Mouse (Mus musculus) right cerebral cortex, adult 2 months (tissue): ENCODE results near the gene Ace.
"Not testable (repeated sequence)": the region's sequence is repeated elsewhere in the genome, so short reads cannot be mapped to it uniquely, and the experiment has no call there.

Experiments
- DNase-seq, 2 experiments: peaks; one replicate each; pipeline ENCODE4 v3.0.0; 2021 to 2022; ENCODE audit warnings: low spot score in 2 of 2

Gene Ace

GRCm38 (mm10) chr11:105994375-105994774, 26.6 kb downstream of the Ace start, which contains the start of gene Ace3:
Gene Ace3, plus strand, starts transcription at chr11:105994675.
- no peak for DNase-seq

GRCm38 (mm10) chr11:106000062-106000461, 32.3 kb downstream of the Ace start:
- DNase-seq, result no peak

DNA sequence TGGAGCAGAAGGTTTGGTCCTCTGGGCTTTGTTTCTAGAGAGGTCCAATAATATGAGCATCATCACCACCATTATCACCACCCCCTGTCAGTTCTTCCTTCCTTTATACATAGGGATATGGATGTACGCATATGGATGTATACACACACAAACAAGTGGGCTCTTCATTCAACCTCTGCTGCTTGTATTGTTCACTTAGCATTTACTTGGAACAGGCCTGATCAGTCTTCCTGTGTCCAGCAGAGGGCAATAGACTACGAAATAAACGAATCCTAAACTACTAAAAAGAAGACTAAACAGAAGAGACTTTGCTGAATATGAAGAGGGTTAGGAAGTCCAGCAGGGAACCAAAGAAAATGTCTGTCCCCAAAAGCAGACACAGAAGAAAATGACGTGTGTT, 34.0 kb downstream of the Ace start:
- DNase-seq, result peak; percentile 19 to 53

DNA sequence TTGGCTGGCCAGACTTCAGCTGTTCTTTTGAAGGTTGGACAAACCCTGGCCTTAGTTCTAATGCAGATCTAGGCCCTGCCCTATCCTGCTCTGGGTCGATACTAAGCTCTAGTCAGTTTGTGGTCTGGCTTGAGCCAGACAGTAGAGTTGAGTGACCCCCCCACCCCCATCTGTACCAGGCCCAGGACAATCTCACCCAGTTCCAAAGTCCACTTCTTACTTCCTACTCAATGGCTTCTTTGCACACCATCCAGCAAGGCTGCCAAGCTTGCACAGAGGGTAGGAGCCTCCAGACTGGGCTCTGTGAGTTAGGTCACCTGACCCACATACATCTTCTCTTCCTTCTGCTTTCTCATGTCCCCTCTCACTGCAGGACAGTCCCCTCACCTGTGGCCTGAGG, 36.8 kb downstream of the Ace start:
- DNase-seq, result no peak

- no peak for DNase-seq
Observed at GRCm38 (mm10) chr11:106005970-106006369, 38.2 kb downstream of the Ace start.

GRCm38 (mm10) chr11:106007821-106008220, 40.1 kb downstream of the Ace start, which contains the start of gene Kcnh6:
Gene Kcnh6, plus strand, starts transcription at chr11:106008124.
- no peak for DNase-seq

- no peak for DNase-seq
Observed at GRCm38 (mm10) chr11:106012711-106013110, 45.0 kb downstream of the Ace start.

GRCm38 (mm10) chr11:106013556-106014225, 45.9 kb downstream of the Ace start:
- DNase-seq, result peak in 1 of 2 experiments; percentile 47

GRCm38 (mm10) chr11:106016440-106016839, 48.7 kb downstream of the Ace start:
- peak in 1 of 2 experiments; percentile 28 for DNase-seq

DNA sequence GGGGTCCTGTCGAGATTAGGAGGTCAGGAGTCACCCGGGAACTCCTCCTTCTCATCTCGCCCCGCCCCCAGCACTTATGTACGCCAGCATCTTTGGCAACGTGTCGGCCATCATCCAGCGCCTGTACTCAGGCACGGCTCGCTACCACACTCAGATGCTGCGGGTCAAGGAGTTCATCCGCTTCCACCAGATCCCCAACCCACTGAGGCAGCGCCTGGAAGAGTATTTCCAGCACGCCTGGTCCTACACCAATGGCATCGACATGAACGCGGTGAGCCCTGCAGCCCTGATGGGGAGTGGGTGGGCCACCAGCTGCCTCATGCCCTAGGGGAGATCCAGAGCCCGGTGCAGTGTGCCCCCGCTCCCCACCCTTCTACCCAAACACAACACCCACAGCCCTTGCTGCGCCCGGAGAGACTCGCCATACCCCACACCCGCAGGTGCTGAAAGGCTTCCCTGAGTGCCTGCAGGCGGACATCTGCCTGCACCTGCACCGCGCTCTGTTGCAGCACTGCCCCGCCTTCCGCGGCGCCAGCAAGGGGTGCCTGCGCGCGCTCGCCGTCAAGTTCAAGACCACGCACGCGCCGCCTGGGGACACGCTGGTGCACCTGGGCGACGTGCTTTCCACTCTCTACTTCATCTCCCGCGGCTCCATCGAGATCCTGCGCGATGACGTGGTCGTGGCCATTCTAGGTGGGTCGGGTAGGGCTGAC, 52.5 kb downstream of the Ace start:
- peak; percentile 61 to 65 for DNase-seq

DNA sequence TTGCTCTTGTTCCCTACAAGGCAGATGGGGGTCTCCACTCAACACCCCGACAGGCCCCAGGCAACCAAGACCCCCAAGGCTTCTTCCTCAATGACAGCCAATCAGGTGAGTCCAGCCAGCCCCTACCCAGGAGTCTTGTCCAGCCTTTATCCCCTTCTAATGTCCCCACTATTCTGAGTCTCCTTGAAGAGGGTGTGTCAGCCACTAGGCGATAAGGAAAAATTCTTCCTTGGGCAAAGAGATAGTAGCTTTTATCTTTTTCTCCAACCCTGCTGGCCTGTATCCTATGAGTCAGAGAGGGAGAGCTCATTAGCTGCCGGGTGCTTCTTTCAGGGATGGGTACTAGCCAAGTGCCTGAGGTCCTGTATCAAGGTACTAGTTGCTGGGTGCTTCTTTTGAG, 58.0 kb downstream of the Ace start:
- no peak for DNase-seq

DNA sequence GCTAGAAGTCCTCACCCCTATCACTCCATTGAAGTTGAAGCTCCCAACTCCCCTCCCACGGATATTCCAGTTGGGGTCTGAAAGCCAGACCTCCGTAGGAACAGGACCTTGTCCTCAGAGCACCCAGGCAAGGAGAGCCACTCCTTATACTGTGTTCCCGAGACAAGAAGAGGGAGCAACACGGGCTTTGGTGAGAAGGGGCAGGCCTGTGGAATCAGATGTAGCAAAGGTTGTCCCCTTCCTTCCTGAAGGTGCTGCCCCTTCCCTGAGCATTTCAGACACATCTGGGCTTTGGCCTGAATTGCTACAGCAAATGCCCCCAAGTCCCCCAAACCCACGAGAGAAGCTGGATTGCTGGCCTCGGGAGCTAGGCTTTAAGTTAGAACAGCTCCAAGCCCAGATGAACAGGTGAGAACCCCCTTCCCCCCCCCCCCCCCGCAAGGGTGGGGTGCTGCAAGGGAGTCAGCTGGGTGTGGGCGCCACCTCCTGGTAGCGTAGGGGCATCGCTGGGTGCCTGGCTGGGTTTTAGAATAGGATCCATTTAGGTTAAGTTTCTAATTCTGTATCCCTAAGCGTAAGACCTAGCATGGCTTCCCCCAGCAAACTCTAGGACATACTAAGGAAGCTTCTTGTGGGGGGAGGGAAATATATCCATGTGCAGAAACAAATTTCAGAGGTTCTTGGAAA, 58.9 kb downstream of the Ace start:
- peak; percentile 72 to 84 for DNase-seq

DNA sequence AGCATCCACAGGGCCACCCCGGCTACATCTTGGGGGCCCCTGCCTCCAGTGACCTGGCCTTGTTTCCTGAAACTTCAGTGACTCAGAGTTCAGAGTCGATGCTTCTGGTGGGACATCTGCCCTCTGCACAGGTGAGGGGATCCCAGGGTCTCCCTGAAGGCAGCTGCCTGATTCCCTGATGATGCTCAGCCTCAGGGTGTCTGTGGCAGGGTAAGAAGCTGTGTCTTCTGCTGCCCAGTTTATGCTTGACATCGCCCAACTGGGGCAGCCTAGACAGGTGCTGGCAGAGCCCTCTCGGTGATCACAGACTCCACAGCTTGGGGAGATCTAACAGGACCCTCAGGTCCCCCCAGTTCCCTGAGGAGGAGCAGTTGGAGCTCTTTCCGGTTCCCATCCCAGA, 59.9 kb downstream of the Ace start:
- no peak for DNase-seq

DNA sequence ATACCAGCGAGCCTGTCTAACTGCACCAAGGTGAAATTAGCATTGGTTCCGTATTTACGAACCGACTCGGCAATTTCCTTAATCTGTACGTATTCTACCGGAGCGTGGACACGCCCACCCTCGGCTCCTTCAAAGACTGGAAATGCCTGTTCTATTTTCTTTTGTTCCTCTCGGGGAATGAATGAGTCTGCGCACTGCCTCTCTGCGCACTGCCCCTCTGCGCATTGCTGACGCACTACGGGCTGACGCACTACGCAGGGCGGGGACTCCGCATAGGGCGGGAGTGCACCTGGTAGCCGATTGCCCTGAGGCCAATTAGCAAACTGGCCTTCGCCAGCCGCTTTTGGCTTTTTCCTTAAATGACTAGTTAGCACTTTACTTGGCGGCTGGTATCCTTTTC, 64.3 kb downstream of the Ace start:
- not testable (repeated sequence) for DNase-seq

DNA sequence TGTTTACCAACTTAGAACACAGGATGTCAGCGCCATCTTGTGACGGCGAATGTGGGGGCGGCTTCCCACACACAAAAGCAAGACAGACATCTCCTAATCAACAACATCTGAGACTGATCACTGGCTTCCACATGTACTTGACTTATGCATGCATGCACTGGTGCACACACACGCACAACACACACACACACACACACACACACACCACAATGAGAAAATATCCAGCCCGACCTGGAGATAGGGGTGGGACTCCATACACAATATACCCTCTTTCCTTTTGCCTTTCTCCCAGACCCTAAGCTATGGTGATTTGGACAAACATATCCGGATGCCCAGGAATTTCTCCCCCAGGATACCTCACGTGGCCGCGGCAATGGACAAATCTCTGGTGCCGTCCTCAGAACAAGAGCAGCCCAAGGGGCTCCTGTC, 65.8 kb downstream of the Ace start:
- DNase-seq, result peak; percentile 27 to 51

DNA sequence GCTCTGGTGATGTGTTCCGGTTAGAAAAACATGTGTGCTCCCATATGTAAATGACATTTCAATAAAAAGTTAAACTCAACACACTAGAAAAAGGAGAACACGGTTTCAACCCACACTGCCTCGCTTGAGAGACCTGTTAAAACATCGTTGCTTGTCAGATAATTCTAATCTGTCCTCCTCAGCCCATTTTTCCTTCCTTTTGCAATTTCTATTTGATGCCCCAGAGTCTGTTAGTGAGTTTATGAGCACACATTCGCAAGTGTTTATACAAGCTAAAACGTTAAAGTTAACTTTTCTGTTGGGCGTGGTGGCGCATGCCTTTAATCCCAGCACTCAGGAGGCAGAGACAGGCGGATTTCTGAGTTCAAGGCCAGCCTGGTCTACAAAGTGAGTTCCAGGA, 67.2 kb downstream of the Ace start:
- DNase-seq, result no peak

DNA sequence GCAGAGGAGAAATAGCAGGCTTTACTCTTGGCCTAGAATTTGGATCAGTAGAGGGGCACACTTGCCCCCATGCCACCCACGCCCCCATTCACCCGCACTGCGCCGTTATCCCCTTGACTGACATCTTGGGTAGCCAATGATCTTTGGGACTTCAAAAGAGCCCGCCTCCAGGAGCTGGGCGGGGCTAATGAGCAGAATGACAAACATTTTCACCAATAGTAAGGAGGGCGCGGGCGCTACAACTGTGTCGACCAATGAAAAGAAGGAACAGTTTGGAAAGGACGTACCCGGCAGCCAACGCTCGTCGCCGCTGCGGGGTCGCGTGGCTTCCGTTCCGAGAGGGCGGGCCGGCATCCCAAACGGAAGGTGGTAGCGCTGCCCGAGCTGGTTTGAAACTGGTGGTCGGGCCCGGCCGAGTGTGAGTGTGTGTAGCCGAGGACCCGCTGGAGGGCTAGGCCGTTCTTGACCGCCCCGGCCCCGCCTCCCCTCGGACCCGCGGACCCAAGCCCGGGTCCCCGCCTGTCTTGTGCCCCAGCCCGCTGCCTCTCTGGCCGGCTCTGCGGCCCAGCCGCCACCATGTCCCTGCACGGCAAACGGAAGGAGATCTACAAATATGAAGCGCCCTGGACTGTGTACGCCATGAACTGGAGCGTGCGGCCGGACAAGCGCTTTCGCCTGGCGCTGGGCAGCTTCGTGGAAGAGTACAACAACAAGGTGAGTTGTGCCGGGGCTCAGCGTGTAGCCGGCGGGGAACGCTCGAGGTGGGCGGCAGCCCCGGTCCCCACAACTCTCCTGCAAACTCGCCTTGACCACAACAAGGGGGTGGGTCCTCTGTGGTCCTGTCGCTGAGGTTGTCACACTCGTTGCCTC, 69.0 kb downstream of the Ace start, which contains the start of gene Dcaf7:
Gene Dcaf7, plus strand, starts transcription at position 325 of the 870 bp plus-strand sequence.
- peak; percentile 99 for DNase-seq

- peak; percentile 69 to 73 for DNase-seq
Observed at GRCm38 (mm10) chr11:106037418-106037751, 69.6 kb downstream of the Ace start.
